16 mouse cellular contexts compared by ENCODE assay signal in the genomic region with DNA sequence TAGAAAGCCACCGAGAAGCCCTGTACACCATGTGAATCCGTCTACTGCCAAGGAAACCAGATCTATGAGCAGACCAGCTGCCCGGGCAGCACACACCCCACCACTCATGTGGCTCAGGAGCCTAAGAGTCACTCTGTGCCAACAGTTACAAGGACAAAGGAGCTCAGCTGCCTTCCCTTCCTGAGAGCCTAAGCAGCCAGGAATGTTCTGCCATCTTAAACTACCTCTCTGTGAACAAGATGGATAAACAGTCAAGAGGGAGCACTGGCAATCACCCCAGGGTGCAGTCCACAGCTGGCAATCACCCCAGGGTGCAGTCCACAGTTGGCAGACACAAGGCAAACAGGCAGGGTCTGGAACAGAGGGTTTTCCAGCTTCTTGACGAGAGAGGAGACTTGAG. TPM values are rescaled to one million over a fixed set of nuclear protein-coding genes. Genes with fewer than 3 reads are reported as not detected.
A peak's percentile ranks its signal among the peaks of the same experiment; 100 is the strongest.
DNase-seq lines count a peak whose midpoint lies in the region; ATAC-seq and TF ChIP-seq lines count a peak whose summit lies in the region.
"Had no signal": no experiment of that assay in that cellular context is flagged by ENCODE, and none has a peak within 500 bp of the region (broad histone marks: within the 10 kb centered on the region; RNA-seq: fewer than 3 reads in every experiment).

No protein-coding gene starts in this region.

- DNase-seq in adrenal gland, adult (ENCODE audit: inconsistent age in 2 of 2, low spot score in 1 of 2) = peak; percentile 53 to 64
- DNase-seq in adrenal gland, adult 18-20 months (ENCODE audit: low spot score in 2 of 2) = no peak
- DNase-seq in heart, adult 2 months = no peak
- DNase-seq in heart, adult 8-10 months (ENCODE audit: low spot score) = no peak
- peak; percentile 24 for DNase-seq in midbrain, postnatal 0 days (ENCODE audit: low spot score)
- peak; percentile 13 for DNase-seq in stomach, postnatal 0 days (ENCODE audit: low spot score)
- no peak for DNase-seq in T-cell, adult 2 months (ENCODE audit: low spot score)
- DNase-seq: cerebellum, adult 11 months; kidney, postnatal 10 days had no signal

- no peak for TF ChIP-seq CTCF in heart, adult 2 months (IDR thresholded peaks at IDR 0.05)
- no peak for TF ChIP-seq CTCF in midbrain, postnatal 0 days (IDR thresholded peaks at IDR 0.05)
- no peak for TF ChIP-seq CTCF in stomach, postnatal 0 days (IDR thresholded peaks at IDR 0.05; ENCODE audit: low read depth)

- no peak for ATAC-seq in midbrain, postnatal 0 days (ENCODE audit: low FRiP score)
- ATAC-seq in midbrain, embryonic 16.5 days = no peak
- no peak; the same call in 1 of the 2 replicates for ATAC-seq in stomach, postnatal 0 days (ENCODE audit: low FRiP score, low TSS enrichment)
- ATAC-seq: intestine, postnatal 0 days; midbrain, embryonic 15.5 days had no signal

- no peaks in the 10 kb centered on the region for H3K36me3 ChIP-seq in heart, adult 2 months (ENCODE audit: control insufficient read depth, insufficient read depth, low read length)
- peaks cover 47% of the 10 kb centered on the region for H3K36me3 ChIP-seq in midbrain, postnatal 0 days (ENCODE audit: insufficient read depth, low read length)
- H3K36me3 ChIP-seq in midbrain, embryonic 16.5 days (ENCODE audit: control insufficient read depth, insufficient read depth, low read length) = peaks cover 15% of the 10 kb centered on the region
- peaks cover 12% of the 10 kb centered on the region; the same call in 1 of the 2 replicates for H3K36me3 ChIP-seq in stomach, postnatal 0 days (ENCODE audit: control insufficient read depth, insufficient read depth, low read length)

- H3K79me2 ChIP-seq in heart, adult 2 months (replicated peaks; ENCODE audit: control insufficient read depth, insufficient read depth, low read length) = no peaks in the 10 kb centered on the region

- no peaks in the 10 kb centered on the region for H3K27me3 ChIP-seq in heart, adult 2 months (ENCODE audit: control insufficient read depth, insufficient read depth, low read length)
- no peaks in the 10 kb centered on the region for H3K27me3 ChIP-seq in midbrain, postnatal 0 days (ENCODE audit: insufficient read depth, low read length)
- H3K27me3 ChIP-seq in midbrain, embryonic 16.5 days (ENCODE audit: control insufficient read depth, insufficient read depth, low read depth, low read length) = no peaks in the 10 kb centered on the region
- H3K27me3 ChIP-seq in stomach, postnatal 0 days (ENCODE audit: control insufficient read depth, insufficient read depth, low read length) = no peaks in the 10 kb centered on the region
- H3K27me3 ChIP-seq: embryonic facial prominence, embryonic 13.5 days; hindbrain, embryonic 13.5 days; midbrain, embryonic 15.5 days had no signal

- TF ChIP-seq EP300 in heart, adult 2 months (IDR thresholded peaks at IDR 0.05; ENCODE audit: insufficient read depth, low read depth, low read length) = no peak
- no peak for TF ChIP-seq EP300 in stomach, postnatal 0 days (optimal IDR thresholded peaks at IDR 0.05)

- peaks cover 1% of the 10 kb centered on the region; the same call in 1 of the 2 replicates for H3K4me1 ChIP-seq in heart, adult 2 months (ENCODE audit: control insufficient read depth, insufficient read depth, low read length)
- H3K4me1 ChIP-seq in midbrain, postnatal 0 days (ENCODE audit: insufficient read depth, low read length) = no peaks in the 10 kb centered on the region
- no peaks in the 10 kb centered on the region for H3K4me1 ChIP-seq in midbrain, embryonic 16.5 days (ENCODE audit: control insufficient read depth, insufficient read depth, low read length)
- H3K4me1 ChIP-seq in stomach, postnatal 0 days (replicated peaks; ENCODE audit: control insufficient read depth, insufficient read depth) = no peaks in the 10 kb centered on the region
- H3K4me1 ChIP-seq: embryonic facial prominence, embryonic 13.5 days; hindbrain, embryonic 13.5 days; midbrain, embryonic 15.5 days had no signal

- no peaks in the 10 kb centered on the region for H3K9me3 ChIP-seq in midbrain, postnatal 0 days (ENCODE audit: low read length)
- H3K9me3 ChIP-seq in midbrain, embryonic 16.5 days (replicated peaks; ENCODE audit: control insufficient read depth, low read length, poor library complexity, severe bottlenecking) = no peaks in the 10 kb centered on the region
- H3K9me3 ChIP-seq in stomach, postnatal 0 days (ENCODE audit: control insufficient read depth, low read length) = no peaks in the 10 kb centered on the region
- H3K9me3 ChIP-seq: embryonic facial prominence, embryonic 13.5 days; forebrain, embryonic 10.5 days; hindbrain, embryonic 13.5 days; midbrain, embryonic 15.5 days had no signal

- H3K4me3 ChIP-seq in heart, adult 2 months = no peak overlapping the region
- H3K4me3 ChIP-seq in midbrain, postnatal 0 days (ENCODE audit: low read depth, low read length) = no peak overlapping the region
- no peak overlapping the region for H3K4me3 ChIP-seq in midbrain, embryonic 16.5 days (ENCODE audit: low read depth, low read length)
- H3K4me3 ChIP-seq in stomach, postnatal 0 days (ENCODE audit: low read depth, low read length) = no peak overlapping the region
- H3K4me3 ChIP-seq: embryonic facial prominence, embryonic 13.5 days; forebrain, embryonic 10.5 days; hindbrain, embryonic 13.5 days; midbrain, embryonic 15.5 days had no signal

- 66% methylated on average over 4 of the region's 4 CpGs for WGBS in heart, adult 2 months
- WGBS in midbrain, postnatal 0 days = 73% methylated on average over 4 of the region's 4 CpGs
- 96% methylated on average over 4 of the region's 4 CpGs for WGBS in midbrain, embryonic 16.5 days
- 82% methylated on average over 4 of the region's 4 CpGs for WGBS in stomach, postnatal 0 days

- no peak overlapping the region for H3K9ac ChIP-seq in heart, adult 2 months (ENCODE audit: low read depth, low read length)
- H3K9ac ChIP-seq in midbrain, postnatal 0 days (replicated peaks; ENCODE audit: low read length, poor library complexity, severe bottlenecking) = no peak overlapping the region
- no peak overlapping the region for H3K9ac ChIP-seq in midbrain, embryonic 16.5 days (ENCODE audit: low read depth, low read length)
- H3K9ac ChIP-seq in stomach, postnatal 0 days (ENCODE audit: low read length) = no peak overlapping the region
- H3K9ac ChIP-seq: embryonic facial prominence, embryonic 13.5 days; hindbrain, embryonic 13.5 days; midbrain, embryonic 15.5 days had no signal

- no peak overlapping the region for H3K4me2 ChIP-seq in midbrain, postnatal 0 days (ENCODE audit: low read depth, low read length, poor library complexity, severe bottlenecking)
- H3K4me2 ChIP-seq in midbrain, embryonic 16.5 days (ENCODE audit: low read length) = no peak overlapping the region
- no peak overlapping the region for H3K4me2 ChIP-seq in stomach, postnatal 0 days (replicated peaks; ENCODE audit: low read depth)
- H3K4me2 ChIP-seq: embryonic facial prominence, embryonic 13.5 days; heart, embryonic 11.5 days; hindbrain, embryonic 13.5 days; midbrain, embryonic 15.5 days had no signal

- H3K27ac ChIP-seq in heart, adult 2 months = peak overlapping the region; percentile 17; the same call in 1 of the 2 replicates
- H3K27ac ChIP-seq in midbrain, postnatal 0 days (ENCODE audit: low read depth, low read length) = no peak overlapping the region
- no peak overlapping the region for H3K27ac ChIP-seq in midbrain, embryonic 16.5 days (ENCODE audit: low read length)
- no peak overlapping the region for H3K27ac ChIP-seq in stomach, postnatal 0 days (replicated peaks)
- H3K27ac ChIP-seq: embryonic facial prominence, embryonic 13.5 days; forebrain, embryonic 10.5 days; hindbrain, embryonic 13.5 days; midbrain, embryonic 15.5 days had no signal

- intact Hi-C loops in heart, adult 2 months (cut with DNase I) = no loop called here

- no peak for TF ChIP-seq POLR2A in heart, adult 2 months (IDR thresholded peaks at IDR 0.05; ENCODE audit: insufficient read depth, low read depth, low read length)

RNA-seq across cellular contexts. Expression of a gene that starts 8.1 kb away (rescaled TPM):
- total RNA-seq in adrenal gland, adult 18-20 months (2021) = 1 to 10 TPM; 3.1 to 3.8 TPM
- 1 to 10 TPM in 1 of 2 experiments, under 1 TPM in 1; 0.93 to 1.1 TPM for total RNA-seq in heart, adult 2 months (2021)
- polyA plus RNA-seq in heart, adult 2 months (2012; rRNA removed) = 1.6 and 2.2 TPM in 2 replicates
- total RNA-seq in heart, adult 8-10 months (2022) = 1 to 10 TPM in 2 of 4 experiments, under 1 TPM in 2; 0.69 to 1.8 (median 1.1) TPM
- 2.5 and 4.5 TPM in 2 replicates for total RNA-seq in midbrain, postnatal 0 days (2014; rRNA removed)
- 2.1 and 2.4 TPM in 2 replicates for polyA plus RNA-seq in midbrain, postnatal 0 days (2015; fragmentation: Nextera tagmentation; extraction: Ambion mirVana)
- polyA plus RNA-seq in midbrain, embryonic 16.5 days (2015; fragmentation: Nextera tagmentation; extraction: Ambion mirVana) = 0.83 and 0.88 TPM in 2 replicates
- 2.7 and 2.8 TPM in 2 replicates for polyA plus RNA-seq in stomach, postnatal 0 days (2015; fragmentation: Nextera tagmentation; extraction: Ambion mirVana)

RNA-seq across cellular contexts. Expression of a gene that starts 8.2 kb away (rescaled TPM):
- 10 to 100 TPM; 55.6 to 69.6 TPM for total RNA-seq in adrenal gland, adult 18-20 months (2021)
- total RNA-seq in heart, adult 2 months (2021) = 10 to 100 TPM; 24.1 to 26.6 TPM
- 43.6 and 51.9 TPM in 2 replicates for polyA plus RNA-seq in heart, adult 2 months (2012; rRNA removed)
- 10 to 100 TPM; 23.9 to 28.1 (median 26.0) TPM for total RNA-seq in heart, adult 8-10 months (2022)
- total RNA-seq in midbrain, postnatal 0 days (2014; rRNA removed) = 81.3 and 88.4 TPM in 2 replicates
- 129 and 152 TPM in 2 replicates for polyA plus RNA-seq in midbrain, postnatal 0 days (2015; fragmentation: Nextera tagmentation; extraction: Ambion mirVana)
- polyA plus RNA-seq in midbrain, embryonic 16.5 days (2015; fragmentation: Nextera tagmentation; extraction: Ambion mirVana) = 118 and 143 TPM in 2 replicates
- 105 and 111 TPM in 2 replicates for polyA plus RNA-seq in stomach, postnatal 0 days (2015; fragmentation: Nextera tagmentation; extraction: Ambion mirVana)

RNA-seq across cellular contexts. Expression of a gene that starts 12.5 kb away (rescaled TPM):
- total RNA-seq in adrenal gland, adult 18-20 months (2021) = 1 to 10 TPM; 4.5 to 6.9 TPM
- total RNA-seq in heart, adult 2 months (2021) = under 1 TPM; 0.70 to 0.73 TPM
- 2.8 and 3.5 TPM in 2 replicates for polyA plus RNA-seq in heart, adult 2 months (2012; rRNA removed)
- total RNA-seq in heart, adult 8-10 months (2022) = 1 to 10 TPM in 3 of 4 experiments, under 1 TPM in 1; 0.75 to 1.8 (median 1.3) TPM
- total RNA-seq in midbrain, postnatal 0 days (2014; rRNA removed) = 0.71 and 1.3 TPM in 2 replicates
- polyA plus RNA-seq in midbrain, postnatal 0 days (2015; fragmentation: Nextera tagmentation; extraction: Ambion mirVana) = 0.81 and 1.3 TPM in 2 replicates
- 0.88 and 1.1 TPM in 2 replicates for polyA plus RNA-seq in midbrain, embryonic 16.5 days (2015; fragmentation: Nextera tagmentation; extraction: Ambion mirVana)
- polyA plus RNA-seq in stomach, postnatal 0 days (2015; fragmentation: Nextera tagmentation; extraction: Ambion mirVana) = 17.1 and 19.9 TPM in 2 replicates

RNA-seq across cellular contexts. Expression of a gene that starts 20.5 kb away (rescaled TPM):
- 10 to 100 TPM; 43.2 to 44.9 TPM for total RNA-seq in adrenal gland, adult 18-20 months (2021)
- total RNA-seq in heart, adult 2 months (2021) = 10 to 100 TPM; 21.1 to 21.5 TPM
- 61.8 and 62.8 TPM in 2 replicates for polyA plus RNA-seq in heart, adult 2 months (2012; rRNA removed)
- total RNA-seq in heart, adult 8-10 months (2022) = 10 to 100 TPM; 18.7 to 21.9 (median 21.4) TPM
- 28.2 and 35.7 TPM in 2 replicates for total RNA-seq in midbrain, postnatal 0 days (2014; rRNA removed)
- 29.1 and 29.3 TPM in 2 replicates for polyA plus RNA-seq in midbrain, postnatal 0 days (2015; fragmentation: Nextera tagmentation; extraction: Ambion mirVana)
- polyA plus RNA-seq in midbrain, embryonic 16.5 days (2015; fragmentation: Nextera tagmentation; extraction: Ambion mirVana) = 40.1 and 41.6 TPM in 2 replicates
- 31.0 and 38.5 TPM in 2 replicates for polyA plus RNA-seq in stomach, postnatal 0 days (2015; fragmentation: Nextera tagmentation; extraction: Ambion mirVana)

RNA-seq across cellular contexts. Expression of a gene that starts 22.0 kb away (rescaled TPM):
- total RNA-seq in adrenal gland, adult 18-20 months (2021) = 10 to 100 TPM; 15.6 to 17.2 TPM
- total RNA-seq in heart, adult 2 months (2021) = 1 to 10 TPM; 3.9 to 4.7 TPM
- polyA plus RNA-seq in heart, adult 2 months (2012; rRNA removed) = 10.5 and 11.8 TPM in 2 replicates
- 1 to 10 TPM; 3.6 to 6.2 (median 4.8) TPM for total RNA-seq in heart, adult 8-10 months (2022)
- total RNA-seq in midbrain, postnatal 0 days (2014; rRNA removed) = 2.0 and 5.1 TPM in 2 replicates
- 6.8 and 6.9 TPM in 2 replicates for polyA plus RNA-seq in midbrain, postnatal 0 days (2015; fragmentation: Nextera tagmentation; extraction: Ambion mirVana)
- 10.5 and 12.0 TPM in 2 replicates for polyA plus RNA-seq in midbrain, embryonic 16.5 days (2015; fragmentation: Nextera tagmentation; extraction: Ambion mirVana)
- polyA plus RNA-seq in stomach, postnatal 0 days (2015; fragmentation: Nextera tagmentation; extraction: Ambion mirVana) = 3.4 and 3.7 TPM in 2 replicates

Comparison
In these comparisons a context has a peak if more than half of its experiments do, and no peak if none do; other contexts are left out.
1. DNase-seq: peak in adrenal gland, adult (2 of 2), midbrain, postnatal 0 days (single experiment) and stomach, postnatal 0 days (single experiment); none in adrenal gland, adult 18-20 months (0 of 2), heart, adult 2 months (0 of 2), heart, adult 8-10 months (single experiment) and T-cell, adult 2 months (single experiment).